Mouse (Mus musculus) urinary bladder, postnatal 14 days (tissue): ENCODE results near the gene Ccl28.
"Not testable (repeated sequence)": the region's sequence is repeated elsewhere in the genome, so short reads cannot be mapped to it uniquely, and the experiment has no call there.

Experiments used
- DNase-seq: peaks from one replicate; pipeline ENCODE4 v3.0.0; 2021; ENCODE audit warnings: low spot score

The Ccl28 gene

GRCm38 (mm10) chr13:119623634-119624033 lies at the start of gene Ccl28:
Gene Ccl28 (plus strand): TSS chr13:119623819.
- DNase-seq, result no peak

- DNase-seq, result peak; percentile 41
Observed at GRCm38 (mm10) chr13:119596321-119597211, 27.1 kb upstream of the Ccl28 start.

- DNase-seq, result not testable (repeated sequence)
Observed at GRCm38 (mm10) chr13:119598466-119598865, 25.2 kb upstream of the Ccl28 start.

DNA sequence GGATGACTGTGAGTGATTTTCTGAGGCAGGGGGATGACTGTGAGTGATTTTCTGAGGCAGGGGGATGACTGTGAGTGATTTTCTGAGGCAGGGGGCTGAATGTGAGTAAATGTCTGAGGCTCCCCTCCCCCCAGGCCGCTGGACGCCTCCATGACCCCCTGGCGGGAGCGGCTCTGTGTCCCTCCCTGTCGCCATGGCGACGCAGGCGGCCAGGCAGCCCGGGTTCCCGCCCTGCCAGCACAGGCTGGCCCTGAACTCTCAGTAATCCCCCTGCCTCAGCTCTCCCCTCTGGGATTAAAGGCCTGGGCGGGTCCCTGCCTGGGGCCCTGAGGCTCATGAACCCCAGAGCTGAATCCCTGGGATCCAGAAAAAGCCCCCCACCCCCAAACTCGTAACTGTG lies 24.6 kb upstream of the Ccl28 start:
- peak; percentile 41 for DNase-seq

DNA sequence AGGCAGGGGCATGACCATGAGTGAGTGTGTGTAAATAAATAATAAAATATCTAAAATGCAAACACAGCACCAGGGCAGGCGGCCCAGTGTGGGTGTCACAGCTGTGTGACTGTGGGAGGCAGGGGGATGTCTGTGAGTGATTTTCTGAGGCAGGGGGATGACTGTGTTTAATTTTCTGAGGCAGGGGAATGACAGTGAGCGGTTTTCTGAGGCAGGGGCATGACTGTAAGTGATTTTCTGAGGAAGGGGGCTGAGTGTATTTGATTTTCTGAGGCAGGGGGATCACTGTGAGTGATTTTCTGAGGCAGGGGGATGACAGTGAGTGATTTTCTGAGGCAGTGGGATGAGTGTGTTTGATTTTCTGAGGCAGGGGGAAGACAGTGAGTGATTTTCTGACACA lies 24.1 kb upstream of the Ccl28 start:
- DNase-seq, result not testable (repeated sequence)

- DNase-seq, result peak; percentile 64
Observed at GRCm38 (mm10) chr13:119600166-119600565, 23.5 kb upstream of the Ccl28 start.

DNA sequence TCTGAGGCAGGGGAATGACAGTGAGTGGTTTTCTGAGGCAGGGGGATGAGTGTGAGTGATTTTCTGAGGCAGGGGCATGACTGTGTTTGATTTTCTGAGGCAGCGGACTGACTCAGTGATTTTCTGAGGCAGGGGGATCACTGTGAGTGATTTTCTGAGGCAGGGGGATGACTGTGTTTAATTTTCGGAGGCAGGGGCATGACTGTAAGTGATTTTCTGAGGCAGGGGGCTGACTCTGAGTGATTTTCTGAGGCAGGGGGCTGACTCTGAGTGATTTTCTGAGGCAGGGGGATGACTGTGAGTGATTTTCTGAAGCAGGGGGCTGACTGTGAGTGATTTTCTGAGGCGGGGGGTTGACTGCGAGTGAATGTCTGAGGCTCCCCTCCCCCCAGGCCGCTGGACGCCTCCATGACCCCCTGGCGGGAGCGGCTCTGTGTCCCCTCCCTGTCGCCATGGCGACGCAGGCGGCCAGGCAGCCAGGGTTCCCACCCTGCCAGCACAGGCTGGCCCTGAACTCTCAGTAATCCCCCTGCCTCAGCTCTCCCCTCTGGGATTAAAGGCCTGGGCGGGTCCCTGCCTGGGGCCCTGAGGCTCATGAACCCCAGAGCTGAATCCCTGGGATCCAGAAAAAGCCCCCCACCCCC lies 20.8 kb upstream of the Ccl28 start:
- peak; percentile 62 for DNase-seq

- DNase-seq, result not testable (repeated sequence)
Observed at GRCm38 (mm10) chr13:119603890-119604289, 19.7 kb upstream of the Ccl28 start.

- not testable (repeated sequence) for DNase-seq
Observed at GRCm38 (mm10) chr13:119604322-119604721, 19.3 kb upstream of the Ccl28 start.

GRCm38 (mm10) chr13:119618841-119619240 lies 4.8 kb upstream of the Ccl28 start:
- DNase-seq, result no peak

GRCm38 (mm10) chr13:119619735-119620134 lies 3.9 kb upstream of the Ccl28 start:
- no peak for DNase-seq

- not testable (repeated sequence) for DNase-seq
Observed at GRCm38 (mm10) chr13:119625952-119626351, 2.3 kb downstream of the Ccl28 start.

DNA sequence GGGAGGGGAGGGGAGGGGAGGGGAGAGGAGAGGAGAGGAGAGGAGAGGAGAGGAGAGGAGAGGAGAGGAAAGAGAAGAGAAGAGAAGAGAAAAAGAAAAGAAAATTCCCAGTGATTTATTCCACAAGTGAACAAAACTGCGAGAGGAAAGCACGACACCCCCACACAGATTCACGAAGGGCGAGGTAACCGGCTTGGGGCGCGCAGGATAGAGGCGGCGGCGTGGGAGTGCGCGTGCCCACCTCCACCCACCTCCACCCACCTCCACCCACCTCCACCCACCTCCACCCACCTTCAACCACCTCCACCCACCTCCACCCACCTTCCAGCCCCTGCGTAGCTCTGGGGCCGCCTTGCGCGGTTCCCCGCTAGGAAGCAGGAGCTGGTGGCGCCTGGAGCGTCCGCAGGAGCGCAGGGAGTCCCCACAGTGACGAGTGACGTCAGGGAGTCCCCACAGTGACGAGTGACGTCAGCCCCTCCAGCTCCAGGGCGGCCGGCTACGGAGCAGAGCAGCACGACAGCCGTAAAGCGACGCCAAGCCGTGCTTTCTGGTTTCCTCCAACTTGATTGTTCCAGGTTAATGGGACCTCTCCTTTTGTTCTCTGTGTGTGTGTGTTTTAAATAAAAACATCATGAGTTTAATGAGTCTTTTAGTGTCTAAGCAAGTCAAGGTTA lies 8.0 kb downstream of the Ccl28 start:
- peak; percentile 86 for DNase-seq

GRCm38 (mm10) chr13:119632156-119632548 lies 8.5 kb downstream of the Ccl28 start:
- no peak for DNase-seq

GRCm38 (mm10) chr13:119635496-119635895 lies 11.9 kb downstream of the Ccl28 start:
- no peak for DNase-seq

DNA sequence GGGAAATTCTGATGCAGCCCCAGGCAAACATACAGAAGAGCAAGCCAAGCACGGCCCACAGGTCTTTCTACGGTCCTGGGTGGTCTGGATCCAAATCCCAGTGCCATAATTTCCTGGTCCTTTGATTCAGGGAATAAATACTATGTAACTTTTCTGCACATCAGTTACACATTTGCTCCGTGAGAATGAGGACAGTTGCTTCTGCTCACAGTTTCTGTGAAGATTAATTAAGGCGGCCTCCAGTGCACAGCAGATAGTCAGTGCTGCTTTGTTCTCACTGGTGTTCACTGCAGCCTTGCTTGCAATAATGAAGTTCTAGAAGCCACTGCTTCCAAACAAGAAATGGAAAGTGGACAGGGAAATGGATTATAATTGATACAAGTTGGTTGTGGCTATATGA lies 14.2 kb downstream of the Ccl28 start:
- DNase-seq, result no peak

DNA sequence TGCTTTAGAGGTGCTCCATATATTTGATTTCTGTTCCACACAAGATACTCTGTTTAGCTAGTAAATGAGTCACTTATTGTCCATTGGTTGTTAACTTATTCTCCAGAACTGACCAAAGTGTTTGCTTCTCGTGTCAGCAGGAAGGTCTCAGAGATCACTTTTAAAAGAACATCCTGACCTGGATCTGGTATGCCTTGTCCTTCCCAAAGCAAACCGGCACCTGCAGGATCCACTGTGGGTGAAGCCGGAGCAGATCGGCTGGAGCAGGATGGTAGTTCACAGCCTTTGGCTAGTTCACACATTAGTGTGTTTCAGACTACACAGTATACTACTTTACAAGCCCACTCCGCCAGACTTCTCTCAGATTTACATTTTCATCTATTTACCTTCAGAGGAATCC lies 14.8 kb downstream of the Ccl28 start:
- DNase-seq, result no peak

DNA sequence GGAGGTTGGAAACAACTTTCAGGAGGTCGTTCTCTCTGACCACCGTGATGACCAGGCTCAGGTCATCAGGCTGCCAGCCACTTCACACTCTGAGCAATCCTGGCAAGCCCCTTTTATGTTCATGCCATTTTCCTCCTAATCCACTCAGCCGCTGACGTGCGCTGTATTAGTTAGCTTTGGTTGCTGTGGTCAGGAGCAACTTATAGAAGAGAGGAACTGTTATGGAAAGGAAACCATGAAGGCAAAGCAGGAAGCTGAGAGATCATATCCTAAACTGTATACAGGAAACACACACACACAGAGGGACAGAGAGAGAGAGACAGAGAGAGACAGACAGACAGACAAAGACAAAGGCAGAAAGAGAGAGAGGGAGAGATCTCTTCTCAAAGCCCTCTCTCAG lies 15.7 kb downstream of the Ccl28 start:
- no peak for DNase-seq

DNA sequence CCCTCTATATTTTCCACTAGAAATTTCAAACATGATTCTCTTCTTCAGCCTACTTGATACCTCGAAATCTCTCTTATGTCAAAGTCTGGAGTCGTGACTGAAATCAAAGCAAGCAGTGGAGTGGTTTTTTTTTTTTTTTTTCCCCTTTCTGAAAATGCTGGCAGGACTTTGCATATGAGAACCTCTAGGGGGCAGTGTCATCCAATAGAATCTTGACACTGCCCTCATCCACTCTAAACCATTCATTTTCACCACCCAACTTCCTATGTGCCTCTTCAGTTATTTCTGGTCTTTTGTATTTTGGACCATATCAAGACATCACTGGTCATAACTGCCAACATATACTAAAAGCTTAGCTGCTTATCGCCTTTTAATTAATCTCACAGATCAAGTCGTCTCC lies 16.9 kb downstream of the Ccl28 start:
- DNase-seq, result no peak

DNA sequence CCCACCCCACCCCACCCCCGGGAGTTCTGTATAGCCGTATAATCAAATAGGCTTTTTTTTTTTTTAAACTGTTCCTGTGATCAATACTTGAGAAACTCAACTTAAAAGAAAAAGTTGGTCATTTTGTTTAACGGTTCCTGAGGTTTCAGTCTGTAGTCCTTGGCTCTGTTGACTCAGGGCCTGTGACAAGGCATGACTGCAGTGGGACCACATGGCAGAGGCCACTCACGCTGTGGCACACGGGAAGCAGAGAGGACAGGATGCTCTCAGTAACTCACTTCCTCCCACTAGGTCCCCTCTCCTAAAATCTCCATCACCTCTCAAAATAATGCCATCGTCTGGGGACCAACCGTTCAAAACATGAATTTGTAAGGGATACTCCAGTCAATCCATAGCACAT lies 17.5 kb downstream of the Ccl28 start:
- no peak for DNase-seq

DNA sequence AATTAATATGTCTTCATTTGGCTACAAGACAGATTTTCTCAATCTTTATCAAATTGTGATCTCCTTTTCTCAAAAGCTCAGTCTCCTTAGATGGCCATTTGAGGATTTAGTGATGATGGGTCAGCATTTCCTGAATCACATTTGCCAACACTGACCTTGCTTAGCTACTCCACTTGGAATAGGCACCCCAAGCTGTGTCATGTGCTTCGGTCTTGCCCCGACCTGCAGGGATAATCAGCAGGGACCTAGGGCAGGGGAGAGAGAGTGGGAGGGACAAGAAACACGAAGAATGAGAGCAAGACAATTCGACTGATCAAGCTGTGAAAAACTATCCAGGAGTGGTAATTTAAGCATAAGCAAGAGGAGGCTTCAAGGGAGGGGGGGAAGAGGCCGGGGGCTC lies 21.1 kb downstream of the Ccl28 start:
- no peak for DNase-seq

- DNase-seq, result no peak
Observed at GRCm38 (mm10) chr13:119646511-119646910, 22.9 kb downstream of the Ccl28 start.
